Mouse (Mus musculus) MEL-GATA-1-ER (cell line): Measurements from ENCODE around the gene Gabbr2.

Experiments
- DNase-seq: peaks from one replicate; pipeline ENCODE4 v3.0.0-alpha.2; 2012; ENCODE audit warnings: low read depth; ENCODE audit errors: extremely low read depth

Gabbr2 gene

DNA sequence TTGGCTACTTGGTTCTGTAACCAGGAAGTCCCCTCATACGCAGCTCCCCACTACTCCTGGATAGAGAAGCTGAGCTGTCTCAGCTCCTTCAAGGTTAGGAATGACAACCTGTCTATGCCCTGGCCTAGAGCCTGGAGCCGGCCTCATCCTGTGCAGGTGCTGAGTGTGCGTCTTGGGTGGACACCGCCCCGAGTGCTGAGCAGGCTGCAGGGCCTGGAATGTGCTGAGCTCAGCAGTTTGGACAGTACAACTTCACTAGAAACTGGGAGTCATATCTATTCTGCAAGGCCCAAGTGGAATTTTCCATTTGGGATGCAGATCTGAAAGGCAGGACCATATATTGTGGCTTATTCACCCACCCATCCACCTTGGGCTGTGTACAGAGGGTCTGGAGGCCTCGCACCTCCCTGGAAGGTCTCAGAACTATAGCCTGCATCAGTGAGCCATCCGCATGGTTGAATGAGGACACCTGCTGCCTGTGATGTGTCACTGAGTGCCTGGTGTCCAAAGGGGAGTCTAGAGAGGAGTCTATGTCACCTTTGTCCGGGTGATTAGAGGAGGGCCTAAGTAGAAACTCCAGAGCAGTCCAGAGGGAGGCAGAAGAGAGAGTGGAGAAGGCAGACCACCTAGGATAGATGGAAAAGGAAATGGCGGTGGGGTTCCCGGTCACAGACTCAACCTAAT lies 165.7 kb downstream of the Gabbr2 start:
- no peak for DNase-seq

DNA sequence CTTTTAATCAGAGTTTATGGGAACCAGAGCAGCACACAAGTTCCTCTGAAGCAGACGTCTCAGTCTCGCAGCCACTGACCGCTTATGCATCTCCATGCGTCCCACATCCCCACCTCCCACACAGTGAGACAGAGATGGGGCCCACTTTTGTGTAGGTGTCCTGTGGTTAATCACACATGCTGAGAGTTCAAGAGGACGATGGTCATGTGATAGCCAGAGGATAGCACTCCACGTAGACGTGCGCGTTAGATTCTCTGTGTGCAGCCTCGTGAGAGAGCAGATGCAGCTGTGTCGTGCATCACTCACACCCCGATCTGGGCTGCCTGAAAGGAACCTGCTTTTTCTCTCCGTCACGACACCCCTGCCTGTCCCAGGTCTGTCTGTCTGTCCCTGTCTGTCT lies 167.9 kb downstream of the Gabbr2 start:
- no peak for DNase-seq

DNA sequence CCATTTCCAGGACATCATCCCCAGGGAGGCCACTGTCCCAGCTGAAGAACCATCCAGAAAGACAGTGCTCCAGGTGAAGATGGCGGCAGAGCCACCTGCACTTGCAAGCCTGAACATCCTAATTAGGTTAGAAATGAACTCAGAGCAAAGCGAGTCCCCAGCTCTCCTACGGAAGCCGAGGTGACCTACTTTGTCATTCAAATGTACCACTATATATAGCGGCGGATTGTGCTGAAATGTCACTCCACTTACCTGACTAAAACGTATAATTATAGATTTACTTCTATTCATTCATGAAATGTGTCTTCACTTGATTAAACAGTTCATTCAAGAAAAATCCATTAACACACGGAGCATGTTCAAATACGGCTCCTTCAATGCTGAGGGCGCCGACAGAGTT lies 170.0 kb downstream of the Gabbr2 start:
- DNase-seq = no peak

DNA sequence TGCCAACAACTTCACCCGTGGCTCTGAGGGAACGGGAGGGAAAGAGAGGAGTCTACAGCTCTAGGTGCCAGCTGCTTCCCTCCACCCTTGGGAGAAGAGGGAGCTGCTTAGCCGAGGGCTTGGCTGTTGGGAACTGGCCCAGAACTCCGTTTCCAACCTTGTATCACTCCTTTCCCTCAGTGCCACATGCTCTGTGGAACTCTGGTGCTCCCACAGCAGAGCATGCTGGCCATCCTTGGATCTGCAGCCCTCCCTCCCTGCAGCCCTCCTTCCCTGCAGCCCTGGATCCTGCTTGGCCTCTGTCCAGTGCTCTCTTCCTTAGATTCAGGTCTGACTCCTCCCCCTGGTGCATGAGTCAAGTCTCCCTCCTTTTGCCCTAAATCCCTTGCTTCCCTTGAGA lies 176.7 kb downstream of the Gabbr2 start:
- no peak for DNase-seq

DNA sequence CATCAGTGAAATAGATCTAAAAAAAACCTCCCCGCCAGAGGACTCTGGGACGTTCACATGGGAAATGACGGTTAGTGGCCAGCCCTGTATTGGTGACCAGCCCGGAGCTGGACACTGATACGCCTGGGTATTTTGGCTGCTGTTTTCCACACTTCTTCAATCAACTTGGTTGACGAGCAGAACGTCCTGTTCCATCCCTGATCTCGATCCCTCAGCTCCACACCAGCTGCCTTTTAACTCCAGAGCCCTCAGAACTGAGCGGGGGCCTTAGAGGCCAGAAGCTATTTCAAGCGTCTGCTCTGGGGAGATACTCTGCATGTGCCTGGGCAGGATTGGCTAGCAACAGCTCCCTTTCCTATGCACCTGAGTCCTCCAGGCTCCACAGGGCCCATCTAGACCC lies 177.4 kb downstream of the Gabbr2 start:
- no peak for DNase-seq

DNA sequence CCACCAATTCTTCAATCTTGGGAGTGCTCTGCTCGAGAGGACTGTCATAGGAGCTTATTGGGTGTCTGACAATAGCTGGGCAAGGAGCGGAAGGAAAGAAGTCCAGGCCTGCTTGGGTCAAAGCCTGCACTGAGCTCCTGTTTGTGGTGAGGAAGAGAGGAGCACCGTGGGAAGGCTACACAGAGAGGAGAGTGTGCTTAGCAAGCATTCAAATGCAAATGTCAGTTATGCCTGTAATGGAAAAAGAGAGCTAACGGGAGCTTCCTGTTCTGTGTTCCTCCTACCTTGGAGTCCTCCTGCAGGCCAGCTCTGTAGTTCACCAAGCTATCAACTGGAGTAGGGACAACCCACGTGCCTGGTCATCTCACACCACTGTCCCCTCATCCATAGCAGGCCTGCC lies 180.5 kb downstream of the Gabbr2 start:
- no peak for DNase-seq

DNA sequence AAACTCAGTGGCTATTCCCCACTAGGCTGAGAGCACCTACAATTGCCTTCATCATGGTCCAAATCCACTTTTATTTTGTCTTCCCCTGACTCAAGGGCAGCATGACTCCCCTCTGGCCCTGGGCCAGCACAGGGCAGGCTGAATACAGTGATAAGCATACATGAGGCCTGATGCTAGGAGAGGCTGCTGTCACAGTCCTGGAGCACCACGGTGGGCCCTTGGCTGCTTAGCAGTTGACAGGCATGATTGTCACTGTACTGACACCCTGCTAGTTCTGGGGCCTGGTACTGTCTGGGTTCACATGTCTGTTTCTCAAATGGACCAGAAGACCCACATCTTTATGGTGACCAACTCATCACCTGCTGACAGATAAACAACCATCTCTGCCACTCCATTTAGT lies 184.8 kb downstream of the Gabbr2 start:
- peak; percentile 26 for DNase-seq

DNA sequence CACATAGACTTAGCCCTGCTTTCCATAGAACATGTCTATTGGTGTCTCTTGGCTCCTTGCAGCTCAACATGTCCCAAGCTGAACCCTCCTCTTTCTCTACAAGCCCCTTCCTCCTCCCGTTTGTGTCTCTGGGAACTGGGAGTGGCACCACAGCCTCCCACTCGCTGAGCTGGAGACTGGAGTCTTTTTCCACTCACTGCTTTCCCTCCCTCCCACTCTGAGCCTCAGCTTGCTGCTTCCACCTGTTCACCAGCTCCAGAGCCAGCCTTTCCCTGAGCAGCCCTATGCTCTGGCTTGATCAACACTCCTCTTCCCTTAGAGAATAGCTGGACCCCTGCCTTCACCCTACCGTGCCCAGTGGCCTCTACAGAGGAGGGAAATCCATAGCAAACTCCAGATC lies 185.8 kb downstream of the Gabbr2 start:
- no peak for DNase-seq

DNA sequence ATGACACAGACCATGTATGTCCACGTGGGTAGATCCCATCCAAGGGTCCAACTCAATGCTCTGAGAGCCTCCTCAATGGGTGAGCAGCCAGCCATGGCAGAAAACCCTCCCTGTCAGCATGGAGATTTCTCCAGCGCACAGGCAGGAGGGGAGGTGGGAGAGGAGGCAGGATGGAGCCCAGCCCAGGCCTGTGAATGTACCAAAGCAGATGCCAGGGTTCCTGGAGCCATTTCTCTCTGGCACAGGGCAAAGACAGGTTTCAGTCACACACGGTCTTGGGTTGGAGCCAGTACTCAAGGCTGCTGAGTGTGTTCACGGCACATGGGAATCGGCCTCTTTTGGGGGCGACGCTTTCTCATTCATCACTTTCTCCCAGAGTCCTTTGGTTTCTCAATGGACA lies 189.3 kb downstream of the Gabbr2 start:
- no peak for DNase-seq

DNA sequence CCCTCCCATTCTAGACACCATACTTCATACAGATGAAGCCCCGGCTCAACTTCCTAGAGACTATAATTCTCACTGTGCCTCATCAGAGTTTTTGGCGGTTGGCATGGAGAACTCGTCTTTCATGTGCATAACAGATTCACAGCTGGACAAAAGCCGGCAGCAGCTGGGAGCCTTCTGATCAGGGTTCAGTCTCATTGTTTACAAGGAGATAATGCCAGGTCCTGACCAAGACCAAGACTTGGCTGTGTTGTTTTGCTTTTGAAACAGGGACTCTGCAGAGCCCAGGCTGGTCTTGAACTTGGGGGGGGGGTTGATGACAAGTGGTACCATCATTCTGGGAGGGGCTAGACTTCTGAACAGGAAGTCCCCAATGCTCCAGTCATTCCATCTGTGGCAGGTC lies 191.8 kb downstream of the Gabbr2 start:
- DNase-seq = no peak

DNA sequence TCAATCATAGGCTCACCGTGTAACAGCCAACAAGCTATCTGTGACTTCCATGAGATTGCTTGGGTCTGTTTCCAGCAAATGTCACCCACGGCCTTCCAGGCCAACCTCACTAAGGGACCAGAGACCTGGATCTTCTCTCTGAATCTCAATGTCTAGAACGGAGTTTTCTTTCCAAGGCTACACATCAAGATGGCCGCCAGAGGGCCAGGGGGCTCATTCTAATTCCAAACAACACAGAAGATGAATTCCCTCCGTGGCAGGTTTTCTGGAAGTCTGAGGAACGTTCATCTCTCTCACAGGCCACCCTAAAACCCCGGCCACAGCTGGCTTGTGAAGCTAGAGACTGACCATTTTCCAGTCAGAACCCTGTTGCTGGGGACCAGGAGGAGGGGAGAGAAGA lies 196.0 kb downstream of the Gabbr2 start:
- no peak for DNase-seq

DNA sequence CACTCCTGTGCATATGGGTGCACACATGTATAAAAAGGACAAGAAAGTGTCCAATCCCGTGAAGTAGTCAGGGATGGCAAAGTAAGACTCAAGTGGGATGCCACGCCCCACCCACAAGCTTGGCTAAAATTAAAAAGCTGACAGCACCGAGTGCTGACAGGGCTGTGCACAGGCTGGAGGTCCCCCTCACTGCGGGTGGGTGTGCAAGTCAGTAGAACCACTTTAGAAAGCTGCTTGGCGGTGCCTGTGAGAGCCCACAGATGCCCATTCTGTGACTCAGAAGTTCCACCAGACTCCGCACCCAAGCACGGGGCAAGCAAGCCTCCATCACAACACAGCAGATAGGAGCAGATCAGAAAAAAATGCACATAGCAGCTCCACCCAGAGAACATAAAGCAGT lies 197.1 kb downstream of the Gabbr2 start:
- DNase-seq = no peak

DNA sequence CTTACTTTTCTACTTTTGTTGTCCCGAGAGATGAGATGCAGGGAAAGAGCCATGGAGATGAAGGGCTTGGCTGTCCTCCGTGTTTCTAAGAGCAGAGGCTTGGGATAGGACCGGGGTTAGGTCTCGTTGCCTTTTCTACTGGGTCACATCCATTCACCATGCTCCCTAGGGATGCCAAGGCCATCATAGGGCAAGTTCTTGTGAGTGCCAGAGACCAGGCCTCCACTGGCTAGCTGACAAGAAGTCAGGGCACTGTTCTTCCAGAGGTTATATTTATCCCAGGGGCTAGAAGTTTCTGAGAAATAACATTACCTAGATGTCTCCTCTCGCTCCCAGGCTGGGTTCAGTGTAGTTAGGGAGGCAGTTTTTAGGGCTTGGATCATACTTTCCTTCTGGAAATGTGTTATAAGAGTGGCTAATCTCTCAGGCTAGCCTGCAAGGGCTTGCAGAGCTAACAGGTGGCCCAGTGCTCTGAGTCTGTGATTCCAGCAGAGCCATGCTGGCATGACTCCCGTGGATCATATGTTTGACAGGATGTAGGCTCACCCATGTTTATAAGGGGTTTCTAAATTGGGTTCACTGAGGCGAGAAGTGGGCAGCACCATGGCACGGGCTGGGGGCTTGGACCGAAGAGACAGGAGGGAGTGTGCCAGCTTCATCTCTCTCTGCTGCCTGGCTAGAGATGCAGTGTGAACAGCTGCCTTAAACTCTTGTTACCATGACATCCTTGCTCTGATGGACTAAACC lies 199.2 kb downstream of the Gabbr2 start:
- no peak for DNase-seq

DNA sequence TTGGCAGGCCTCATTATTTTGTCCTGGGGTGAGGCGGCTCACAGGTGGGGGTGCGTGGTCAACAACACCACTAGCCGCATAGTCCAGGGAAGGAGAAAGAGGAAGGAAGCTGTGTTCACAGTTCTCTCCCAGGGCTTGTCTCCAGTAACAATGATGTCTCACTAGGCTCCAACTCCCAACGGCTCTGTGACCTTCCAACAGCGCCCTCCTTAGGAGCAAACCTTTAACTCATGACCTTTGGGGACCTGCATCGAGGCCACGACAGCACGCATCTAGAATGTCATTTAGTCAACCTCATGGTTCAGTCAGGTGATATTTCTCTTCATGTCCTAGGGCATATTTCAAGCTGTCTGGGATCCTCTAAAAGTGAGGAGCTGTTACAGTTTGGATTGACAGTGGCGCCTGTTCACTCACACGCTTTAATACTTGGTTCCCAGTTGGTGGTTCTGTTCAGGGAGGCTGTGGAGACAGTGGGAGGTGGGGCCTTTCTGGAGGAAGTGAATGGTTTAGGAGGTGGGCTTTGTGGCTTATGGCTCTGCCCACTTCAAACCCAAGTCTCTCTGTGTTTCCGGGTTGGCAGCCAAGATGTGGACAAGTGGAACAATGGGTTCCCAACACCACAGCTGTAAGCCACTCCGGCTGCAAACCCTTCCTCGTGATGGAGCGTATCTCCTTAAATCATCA lies 200.3 kb downstream of the Gabbr2 start:
- DNase-seq = no peak

DNA sequence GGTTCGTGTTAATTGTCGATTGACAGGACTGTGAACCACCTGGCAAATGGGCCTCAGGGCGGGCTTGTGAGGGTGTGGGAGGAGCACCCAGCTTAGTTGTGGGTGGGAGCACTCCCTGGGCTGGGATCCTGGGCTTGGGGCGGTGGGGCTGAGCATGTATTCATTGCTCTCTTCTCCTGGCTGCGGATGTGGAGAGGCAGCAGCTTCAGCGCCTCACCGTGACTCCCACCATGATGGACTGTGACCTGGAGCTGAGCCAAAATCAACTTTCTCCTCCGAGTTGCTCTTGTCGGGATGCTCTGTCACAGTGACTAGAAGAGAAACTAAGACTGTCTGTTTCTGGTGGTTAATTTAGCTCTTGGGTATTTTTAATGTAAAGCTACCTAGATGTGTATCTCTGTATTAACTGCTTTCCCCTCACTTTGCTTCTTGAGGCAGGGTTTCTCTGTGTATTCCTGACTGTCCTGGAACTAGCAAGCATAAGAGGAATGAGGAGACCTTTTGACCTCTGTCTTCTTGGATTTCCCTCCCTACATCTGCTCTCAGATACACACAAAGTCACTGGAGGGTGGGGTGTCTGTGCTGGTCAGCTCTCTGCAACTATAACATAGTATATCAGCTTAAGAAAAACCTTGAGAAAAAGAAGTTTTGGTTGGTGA lies 200.9 kb downstream of the Gabbr2 start:
- no peak for DNase-seq

DNA sequence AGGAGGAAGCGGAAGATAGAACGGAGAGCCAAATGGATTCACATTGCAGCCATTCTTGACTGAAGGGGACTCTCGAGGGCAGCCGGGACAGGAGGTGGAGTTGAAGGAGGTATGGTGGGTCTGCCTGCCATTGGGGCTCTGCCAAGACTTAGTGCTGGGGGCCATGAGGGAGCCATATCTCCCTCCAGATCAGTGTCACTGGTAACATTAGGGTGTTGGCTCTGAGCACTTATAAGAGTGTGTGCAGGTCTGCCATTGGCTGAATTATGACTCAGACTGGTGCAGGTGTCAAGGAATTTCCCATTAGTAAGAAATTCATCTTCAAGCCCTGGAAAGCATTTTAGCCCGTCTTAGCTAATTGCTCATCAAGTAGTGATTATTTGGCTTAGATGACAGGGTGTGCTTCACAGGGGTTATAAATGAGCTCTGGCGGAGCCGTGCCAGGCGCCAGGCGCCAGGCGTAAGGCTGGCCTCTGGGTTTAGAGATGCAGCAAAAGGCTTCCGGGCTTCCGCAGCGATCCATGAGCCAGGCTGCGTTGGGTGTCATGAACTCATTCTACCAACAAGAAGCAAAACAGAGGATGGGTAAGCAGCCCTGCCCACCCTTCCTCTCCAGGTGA lies 207.1 kb downstream of the Gabbr2 start:
- DNase-seq = no peak

DNA sequence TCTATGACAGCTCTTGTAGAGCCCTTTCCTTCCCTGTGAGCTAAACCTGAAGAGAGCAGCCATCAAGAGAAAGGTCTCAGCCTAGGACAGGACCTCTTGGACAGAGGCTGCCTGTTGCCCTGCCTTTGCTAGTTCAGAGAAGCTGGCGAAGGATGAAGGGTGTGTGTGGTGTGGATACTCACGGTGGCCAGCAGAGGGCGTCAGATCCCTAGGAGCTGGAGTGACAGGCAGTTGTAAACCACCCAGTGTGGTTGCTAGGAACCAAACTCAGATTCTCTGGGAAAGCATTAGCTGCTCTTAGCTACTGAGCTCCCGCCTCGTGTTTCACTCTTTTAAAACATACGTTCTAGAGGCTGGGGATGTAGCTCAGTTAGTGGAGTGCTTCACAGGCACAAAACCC lies 210.6 kb downstream of the Gabbr2 start:
- DNase-seq = peak; percentile 13

DNA sequence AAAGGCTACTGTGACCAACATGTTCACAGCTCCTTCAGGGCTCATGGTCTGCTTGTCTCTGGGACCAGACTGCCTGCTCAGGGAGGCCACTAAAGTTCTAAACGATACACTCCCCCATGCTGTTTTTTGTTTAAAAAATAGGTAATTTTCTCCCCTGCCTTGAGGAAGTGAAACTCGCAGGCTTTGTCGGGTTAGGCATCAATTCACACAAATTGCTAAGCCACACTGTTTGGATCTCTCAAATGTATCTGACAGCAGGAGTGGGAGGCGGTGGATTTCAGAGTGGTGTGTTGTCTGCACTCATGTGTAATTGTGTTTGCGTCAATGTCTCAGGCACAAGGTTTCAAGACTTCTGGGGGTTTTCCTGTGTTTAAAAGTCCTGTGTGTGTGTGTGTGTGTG lies 215.7 kb downstream of the Gabbr2 start:
- no peak for DNase-seq

DNA sequence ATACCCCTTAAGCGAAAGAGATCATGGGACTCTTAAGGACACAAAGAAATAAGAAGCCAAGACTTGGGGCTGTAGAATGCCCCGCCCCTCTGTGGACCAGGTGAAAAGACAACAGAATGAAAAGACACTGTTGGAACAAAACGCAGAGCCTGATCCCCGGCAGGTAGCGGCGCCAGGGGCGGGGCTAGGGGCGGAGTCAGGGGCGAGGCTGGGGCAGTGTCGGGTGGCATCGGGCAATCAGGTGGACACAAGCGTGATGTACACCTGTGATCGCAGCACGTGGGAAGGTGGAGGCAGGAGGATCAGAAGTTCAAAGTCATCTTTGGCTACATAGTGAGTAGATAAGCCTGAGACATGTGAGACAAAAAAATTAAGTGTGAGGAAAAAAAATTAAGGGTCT lies 217.0 kb downstream of the Gabbr2 start:
- DNase-seq = no peak

DNA sequence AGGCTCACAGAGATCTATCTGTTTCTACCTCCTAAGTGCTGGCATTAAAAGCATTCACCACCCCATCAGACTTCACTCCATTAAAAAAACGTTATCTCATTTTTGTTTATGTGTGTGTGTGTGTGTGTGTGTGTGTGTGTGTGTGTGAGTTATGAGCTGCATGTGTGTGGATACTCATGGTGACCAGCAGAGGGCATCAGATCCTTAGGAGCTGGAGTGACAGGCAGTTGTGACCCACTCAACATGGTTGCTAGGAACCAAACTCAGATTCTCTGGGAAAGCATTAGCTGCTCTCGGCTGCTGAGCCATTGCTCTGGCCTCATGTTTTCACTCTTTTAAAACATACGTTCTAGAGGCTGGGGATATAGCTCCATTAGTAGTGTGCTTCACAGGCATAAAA lies 218.4 kb downstream of the Gabbr2 start:
- DNase-seq = no peak

DNA sequence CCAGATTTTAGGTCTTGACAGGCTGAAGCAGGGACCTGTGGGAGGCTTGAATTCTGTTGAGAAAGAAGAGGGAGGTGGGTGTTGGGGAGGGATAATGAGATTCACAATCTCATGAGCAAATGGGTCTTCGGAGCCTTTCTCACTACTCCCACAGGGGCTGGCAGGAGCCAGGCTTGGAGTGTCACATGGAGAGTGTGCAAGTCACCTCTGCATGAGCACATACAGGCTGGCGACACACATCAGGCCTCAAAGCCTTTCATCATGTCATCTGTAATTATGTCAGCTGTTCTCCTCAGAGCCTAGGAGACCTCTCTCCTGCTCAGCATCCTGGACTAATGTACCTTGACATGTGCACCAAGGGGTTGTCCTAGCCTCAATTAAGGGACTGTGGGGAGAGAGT lies 219.1 kb downstream of the Gabbr2 start:
- DNase-seq = no peak

DNA sequence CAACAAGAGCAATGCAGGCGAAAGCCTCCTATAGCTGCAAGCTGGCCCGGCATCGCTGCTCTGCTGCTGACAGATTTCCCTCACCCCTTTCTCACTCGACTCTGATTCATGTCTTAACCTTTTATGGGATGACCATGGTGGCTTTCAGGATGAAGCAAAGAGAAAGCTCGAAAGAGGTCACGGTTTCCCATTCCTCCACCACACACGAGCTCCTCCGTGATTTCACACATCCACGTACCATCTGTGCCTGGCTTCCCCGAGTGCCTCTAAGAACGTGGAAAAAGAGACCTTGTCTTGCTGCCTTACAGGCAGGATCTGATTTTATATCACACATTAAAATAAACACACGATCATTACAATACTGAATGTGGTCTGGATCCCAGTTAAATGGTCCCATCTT lies 220.6 kb downstream of the Gabbr2 start:
- DNase-seq = no peak
